Mouse (Mus musculus) midbrain, embryonic 16.5 days (tissue): Measurements from ENCODE around the gene 9830107B12Rik. TPM values are rescaled to one million over a fixed set of nuclear protein-coding genes. Genes with fewer than 3 reads are reported as not detected.

Experiments
- ATAC-seq: fragments of 200-750 bp; cut with Nextera tagmentation; 2 replicates; pipeline ENCODE4 v1.8.0; 2017; ENCODE audit warnings: moderate TSS enrichment
- H3K27ac ChIP-seq: fragments of 300-500 bp; sonication (generic); 2 replicates; pipeline ENCODE4 v1.5.1; 2014; ENCODE audit warnings: mild to moderate bottlenecking, low read length, mixed read lengths
- H3K27me3 ChIP-seq: fragments of 300-500 bp; sonication (generic); 2 replicates; pipeline ENCODE4 v1.6.1; 2014; ENCODE audit warnings: low read depth, low read length, mixed read lengths; ENCODE audit not compliant: control insufficient read depth, insufficient read depth
- H3K36me3 ChIP-seq: fragments of 300-500 bp; sonication (generic); 2 replicates; pipeline ENCODE4 v1.6.1; 2014; ENCODE audit warnings: mild to moderate bottlenecking, low read length, moderate library complexity, mixed read lengths; ENCODE audit not compliant: control insufficient read depth, insufficient read depth
- H3K4me1 ChIP-seq: fragments of 300-500 bp; sonication (generic); 2 replicates; pipeline ENCODE4 v1.6.1; 2014; ENCODE audit warnings: mild to moderate bottlenecking, low read length, mixed read lengths; ENCODE audit not compliant: control insufficient read depth, insufficient read depth
- H3K4me2 ChIP-seq: fragments of 300-500 bp; sonication (generic); 2 replicates; pipeline ENCODE4 v1.6.1; 2014; ENCODE audit warnings: mild to moderate bottlenecking, low read length, mixed read lengths
- H3K4me3 ChIP-seq: fragments of 300-500 bp; sonication (generic); 2 replicates; pipeline ENCODE4 v1.5.1; 2014; ENCODE audit warnings: low read depth, mild to moderate bottlenecking, low read length, moderate library complexity, mixed read lengths
- H3K9ac ChIP-seq: fragments of 300-500 bp; sonication (generic); 2 replicates; pipeline ENCODE4 v1.6.1; 2014; ENCODE audit warnings: low read depth, low read length, mixed read lengths
- H3K9me3 ChIP-seq: fragments of 300-500 bp; sonication (generic); replicated peaks from 2 replicates; pipeline ENCODE4 v1.6.1; 2014; ENCODE audit warnings: mild to moderate bottlenecking, low read length, mixed read lengths; ENCODE audit not compliant: control insufficient read depth, poor library complexity, severe bottlenecking
- WGBS: fragments of 180-500 bp; shearing (Covaris S2); extraction: QIAGEN DNeasy Blood & Tissue Kit; methylation state at CpG from one replicate; pipeline ENCODE4 v1.1.7; 2014; 5-methylcytosine and 5-hydroxymethylcytosine counted together
- polyA plus RNA-seq: library from polyadenylated mRNA; unstranded; fragments of >200 nt; fragmentation: Nextera tagmentation; extraction: Ambion mirVana; gene quantifications from 2 replicates; pipeline ENCODE4 v1.2.1, GENCODE M21; 2015

Gene 9830107B12Rik
- polyA plus RNA-seq, 1 experiment from 2014 or later = not detected

DNA sequence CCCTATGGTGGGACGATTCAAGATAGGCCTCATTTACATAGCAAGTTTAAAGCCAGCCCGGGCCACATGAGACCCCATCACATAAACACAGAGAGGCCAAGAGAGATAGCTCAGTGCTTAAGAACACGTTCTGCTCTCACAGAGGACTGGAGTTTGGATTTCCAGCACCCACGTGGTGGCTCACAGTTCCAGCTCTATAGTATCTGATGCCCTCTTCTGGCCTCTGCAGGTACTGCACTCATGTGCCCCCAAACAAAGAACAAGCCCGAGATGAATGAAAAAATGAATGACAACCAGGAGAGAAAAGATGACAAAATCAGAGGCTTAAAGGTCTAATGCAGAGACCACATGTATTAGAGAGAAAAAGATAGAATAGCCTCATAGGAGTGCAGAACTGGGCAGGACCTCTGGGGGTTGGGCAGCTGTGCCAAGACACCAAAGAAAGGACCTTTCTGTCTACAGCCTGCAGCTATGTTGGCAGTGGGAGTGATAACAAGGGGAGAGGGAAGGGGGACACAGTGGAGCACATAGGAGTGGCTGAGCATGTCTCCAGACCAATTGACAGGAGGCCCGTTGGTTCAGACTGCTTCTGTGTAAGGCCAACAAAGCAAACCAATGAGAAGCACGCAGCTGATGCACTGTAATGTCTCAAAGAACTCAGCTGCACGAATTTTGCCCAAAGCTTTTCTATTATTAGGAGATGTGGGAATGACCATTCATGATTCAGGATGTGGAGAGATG, 35.4 kb downstream of the 9830107B12Rik start:
- Histone ChIP-seq H3K9me3 (no peaks in the 10 kb centered on the region), H3K4me3 (no peak overlapping the region), H3K36me3 (no peaks in the 10 kb centered on the region), H3K27me3 (no peaks in the 10 kb centered on the region), H3K4me2 (no peak overlapping the region), H3K27ac (no peak overlapping the region), H3K4me1 (no peaks in the 10 kb centered on the region; the same call in 1 of the 2 replicates), H3K9ac (no peak overlapping the region)
- WGBS = 41% methylated on average over 8 of the region's 8 CpGs
- no peak for ATAC-seq

DNA sequence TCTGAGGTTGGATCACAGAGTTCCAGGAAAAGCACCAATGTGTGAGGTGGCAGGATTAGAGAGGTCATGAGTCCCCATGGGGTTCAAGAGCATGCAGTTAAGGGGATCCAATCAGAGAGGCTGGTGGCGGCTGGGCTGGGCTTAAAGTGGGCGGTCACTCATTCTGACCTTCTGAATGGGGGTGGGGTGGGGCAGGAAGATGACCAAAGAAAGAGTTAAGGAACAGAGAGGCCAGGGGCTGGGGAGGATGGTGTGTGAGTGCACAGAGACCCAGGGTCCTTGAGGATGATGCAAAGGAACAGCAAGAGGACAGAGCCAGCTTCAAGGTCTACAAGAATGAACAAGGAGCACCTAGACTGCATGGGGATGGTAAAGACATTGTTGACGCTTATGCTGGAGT, 37.5 kb downstream of the 9830107B12Rik start:
- Histone ChIP-seq H3K9ac (no peak overlapping the region), H3K27me3 (no peaks in the 10 kb centered on the region), H3K4me2 (no peak overlapping the region), H3K4me1 (no peaks in the 10 kb centered on the region; the same call in 1 of the 2 replicates), H3K4me3 (no peak overlapping the region), H3K36me3 (no peaks in the 10 kb centered on the region), H3K27ac (no peak overlapping the region), H3K9me3 (no peaks in the 10 kb centered on the region)
- 81% methylated on average over 3 of the region's 3 CpGs for WGBS
- no peak for ATAC-seq

DNA sequence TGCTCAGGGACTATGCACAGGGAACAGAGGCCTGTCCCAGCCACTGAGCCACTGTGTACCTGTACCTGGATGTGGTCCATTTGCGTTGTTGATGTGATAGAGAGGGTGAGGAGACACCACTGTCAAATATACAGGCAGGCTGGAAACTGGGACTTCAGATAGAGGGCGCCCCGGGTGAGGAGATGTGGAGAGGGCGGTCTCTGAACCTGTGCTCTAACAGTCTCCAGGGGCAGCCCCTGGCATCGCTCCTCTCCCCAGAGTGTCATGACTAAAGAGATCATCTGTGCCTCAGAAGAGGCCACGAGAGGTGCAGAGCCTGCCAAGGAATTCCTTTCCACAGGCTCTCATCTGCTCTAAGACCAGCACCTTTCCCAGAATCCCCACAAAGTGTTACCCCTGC, 38.2 kb downstream of the 9830107B12Rik start:
- no peaks in the 10 kb centered on the region for H3K9me3 ChIP-seq
- no peak overlapping the region for H3K4me3 ChIP-seq
- H3K27me3 ChIP-seq = no peaks in the 10 kb centered on the region
- 0 out of 2 replicates have a peak, but pooled peaks have one; percentile 24 for ATAC-seq
- WGBS = 62% methylated on average over 6 of the region's 6 CpGs
- no peak overlapping the region for H3K27ac ChIP-seq
- no peak overlapping the region for H3K4me2 ChIP-seq
- H3K9ac ChIP-seq = no peak overlapping the region
- no peaks in the 10 kb centered on the region; the same call in 1 of the 2 replicates for H3K4me1 ChIP-seq
- H3K36me3 ChIP-seq = no peaks in the 10 kb centered on the region

GRCm38 (mm10) chr17:48107333-48107732, 38.7 kb downstream of the 9830107B12Rik start:
- Histone ChIP-seq H3K27me3 (no peaks in the 10 kb centered on the region), H3K9me3 (no peaks in the 10 kb centered on the region), H3K36me3 (no peaks in the 10 kb centered on the region), H3K4me3 (no peak overlapping the region), H3K4me2 (no peak overlapping the region), H3K4me1 (no peaks in the 10 kb centered on the region; the same call in 1 of the 2 replicates), H3K27ac (no peak overlapping the region), H3K9ac (no peak overlapping the region)
- WGBS = 31% methylated on average over 4 of the region's 4 CpGs
- peak; percentile 47; the same call in 1 of the 2 replicates for ATAC-seq

- no peaks in the 10 kb centered on the region for H3K9me3 ChIP-seq
- ATAC-seq = peak; percentile 79
- peaks cover 27% of the 10 kb centered on the region for H3K27me3 ChIP-seq
- H3K27ac ChIP-seq = no peak overlapping the region
- H3K4me3 ChIP-seq = peak overlapping the region; percentile 31
- peaks cover 23% of the 10 kb centered on the region for H3K4me1 ChIP-seq
- peak overlapping the region; percentile 54 for H3K4me2 ChIP-seq
- no peaks in the 10 kb centered on the region for H3K36me3 ChIP-seq
- WGBS = 11% methylated on average over 21 of the region's 21 CpGs
- H3K9ac ChIP-seq = no peak overlapping the region
Observed at GRCm38 (mm10) chr17:48100441-48101417, 45.3 kb downstream of the 9830107B12Rik start.

DNA sequence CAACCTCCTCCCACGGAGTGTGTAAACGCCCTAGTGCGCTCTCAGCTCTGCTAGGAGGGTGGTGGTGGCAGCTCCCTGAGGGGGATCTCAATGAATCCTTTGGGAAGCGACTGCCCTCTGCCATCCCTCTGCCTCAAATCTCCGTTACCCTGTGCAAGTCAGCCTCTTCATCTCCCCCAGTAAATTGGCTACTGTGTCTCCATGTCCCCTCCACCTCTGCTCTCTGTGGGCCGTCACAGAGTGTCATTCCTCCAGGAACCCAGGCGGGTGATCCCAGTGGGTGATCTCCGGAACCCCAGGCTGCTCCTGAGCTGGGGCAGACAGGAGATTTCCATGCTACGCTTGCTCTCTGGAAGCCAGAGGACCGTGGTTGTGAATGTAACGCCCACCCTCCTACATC, 46.8 kb downstream of the 9830107B12Rik start:
- Histone ChIP-seq H3K9ac (no peak overlapping the region), H3K9me3 (no peaks in the 10 kb centered on the region), H3K27ac (no peak overlapping the region), H3K36me3 (no peaks in the 10 kb centered on the region), H3K4me2 (no peak overlapping the region), H3K4me3 (no peak overlapping the region), H3K27me3 (peaks cover 30% of the 10 kb centered on the region), H3K4me1 (peaks cover 24% of the 10 kb centered on the region)
- no peak for ATAC-seq
- WGBS = 8% methylated on average over 11 of the region's 11 CpGs

- WGBS = 1% methylated on average over 19 of the region's 19 CpGs
Observed at GRCm38 (mm10) chr17:48098528-48098890, 47.6 kb downstream of the 9830107B12Rik start.

DNA sequence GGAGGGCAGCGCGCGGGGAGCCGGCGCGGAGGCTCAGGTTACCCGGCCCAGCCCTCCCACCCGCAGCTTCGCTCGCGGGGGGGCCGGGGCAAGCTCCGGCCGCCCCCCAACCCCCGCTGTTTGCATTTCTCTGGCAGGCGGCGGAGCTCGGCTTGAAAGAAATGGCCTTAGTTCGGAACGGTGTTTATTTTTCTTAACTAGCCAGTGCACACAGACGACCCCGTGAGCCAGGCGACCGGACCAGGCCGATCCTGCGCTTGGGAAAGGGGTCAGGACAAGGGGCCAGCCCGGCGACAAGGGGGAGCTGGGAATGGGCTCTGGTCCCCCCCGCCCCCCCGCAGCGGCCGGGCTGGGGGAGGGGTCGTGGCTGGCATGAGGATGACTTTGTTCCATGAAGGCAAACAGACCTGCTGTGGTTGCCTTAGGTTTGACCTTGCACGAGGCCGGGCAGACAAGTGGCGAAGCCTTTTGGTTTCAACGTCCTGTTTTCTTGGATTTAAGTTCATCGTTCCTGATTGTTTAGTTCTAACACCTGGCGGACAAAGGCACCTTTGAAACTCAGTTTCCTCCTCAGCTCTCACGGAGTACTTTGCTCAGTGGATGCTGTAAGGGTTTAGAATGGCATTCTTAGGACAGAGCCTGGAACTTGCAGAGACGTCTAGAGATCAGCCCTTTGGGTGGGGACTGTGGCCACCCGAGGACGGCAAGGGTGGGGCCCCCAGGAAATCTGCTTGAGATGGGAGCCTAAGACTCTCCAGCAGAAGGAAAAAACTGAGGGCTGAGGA, 48.1 kb downstream of the 9830107B12Rik start:
- no peak for ATAC-seq
- Histone ChIP-seq H3K4me2 (peak overlapping the region; percentile 45), H3K4me3 (peak overlapping the region; percentile 27), H3K27ac (no peak overlapping the region), H3K36me3 (no peaks in the 10 kb centered on the region), H3K27me3 (peaks cover 35% of the 10 kb centered on the region), H3K9me3 (no peaks in the 10 kb centered on the region), H3K9ac (peak overlapping the region; percentile 42; the same call in 1 of the 2 replicates), H3K4me1 (peaks cover 24% of the 10 kb centered on the region)
- WGBS = under 1% methylated on average over 39 of the region's 43 CpGs

More at GRCm38 (mm10) chr17:48098528-48098890, 47.6 kb downstream of the 9830107B12Rik start:
- no peak for ATAC-seq
- Histone ChIP-seq H3K36me3 (no peaks in the 10 kb centered on the region), H3K9me3 (no peaks in the 10 kb centered on the region), H3K27me3 (peaks cover 35% of the 10 kb centered on the region), H3K4me1 (peaks cover 24% of the 10 kb centered on the region), H3K4me3 (0 out of 2 replicates have a peak overlapping the region, but pooled peaks have one; percentile 6), H3K9ac (no peak overlapping the region), H3K4me2 (peak overlapping the region; percentile 33), H3K27ac (no peak overlapping the region)
